Mouse (Mus musculus): ENCODE results near the gene Crip3. TPM values are rescaled to one million over a fixed set of nuclear protein-coding genes. Genes with fewer than 3 reads are reported as not detected.

Crip3 gene
- total RNA-seq, 2 experiments from 2014 or later, result 0.33 to 0.66 TPM

GRCm38 (mm10) chr17:46438298-46438873 is 9.7 kb downstream of the Crip3 start, which contains the start of gene Slc22a7:
Gene Slc22a7 (minus strand): TSS chr17:46438457.
- DNase-seq, result no peak
- intact Hi-C loops (cut with DNase I), result no loop called here
- no peak within 1 kb of the TSS for H3K4me3 ChIP-seq

DNA sequence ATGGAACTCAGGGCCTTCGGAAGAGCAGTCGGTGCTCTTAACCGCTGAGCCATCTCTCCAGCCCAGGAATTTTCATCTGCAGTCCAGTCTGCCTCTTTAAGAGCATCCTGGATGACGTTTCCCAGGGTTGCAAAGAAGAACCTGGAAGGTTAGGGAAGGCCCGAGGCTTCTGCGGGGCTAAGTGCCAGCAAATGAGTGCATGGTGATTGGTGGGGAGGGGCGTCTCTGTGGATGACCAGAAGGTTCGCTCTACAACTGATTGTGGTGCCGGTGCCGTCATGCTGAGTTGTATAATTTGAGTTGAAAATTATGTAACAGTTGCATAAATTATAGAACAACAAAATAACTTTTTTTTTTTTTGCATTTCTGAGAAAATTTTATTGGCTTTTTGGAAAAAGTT is 10.4 kb downstream of the Crip3 start:
- intact Hi-C loops (cut with DNase I), result no loop called here
- no peak for TF ChIP-seq CTCF (IDR thresholded peaks at IDR 0.05)
- no peak overlapping the region for H3K4me3 ChIP-seq
- H3K27ac ChIP-seq, result no peak overlapping the region
- DNase-seq, result no peak

More at GRCm38 (mm10) chr17:46438298-46438873, 9.7 kb downstream of the Crip3 start, which contains the start of gene Slc22a7:
- no peak for TF ChIP-seq CTCF (IDR thresholded peaks at IDR 0.05)
- H3K27ac ChIP-seq, result no peak within 1 kb of the TSS

- TF ChIP-seq CTCF (IDR thresholded peaks at IDR 0.05), result no peak
- intact Hi-C loops (cut with DNase I), result no loop called here
Observed at GRCm38 (mm10) chr17:46444839-46445579, 16.3 kb downstream of the Crip3 start.

DNA sequence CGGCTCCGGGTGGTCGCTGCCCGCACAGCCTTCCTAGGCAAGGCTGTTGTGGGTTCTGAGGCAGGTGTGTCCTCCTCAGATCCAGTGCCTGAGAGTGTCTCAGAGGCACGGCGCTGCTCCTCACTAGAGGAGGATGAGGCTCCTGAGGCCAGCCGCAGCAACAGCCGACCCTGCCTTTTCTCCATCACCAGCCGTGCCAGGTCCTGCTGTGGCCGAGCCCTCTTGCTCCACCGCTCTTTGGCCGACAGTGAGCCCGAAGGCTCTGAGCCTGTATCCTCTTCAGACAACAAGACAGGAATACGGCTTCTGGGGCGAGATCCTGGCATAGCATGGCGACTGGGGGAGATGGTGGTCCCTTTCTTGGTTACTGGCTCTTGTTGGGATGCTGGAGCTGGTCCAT is 17.5 kb downstream of the Crip3 start:
- no peak overlapping the region for H3K27ac ChIP-seq
- intact Hi-C loops (cut with DNase I), result no loop called here
- H3K4me3 ChIP-seq, result no peak overlapping the region
- DNase-seq, result no peak
- TF ChIP-seq CTCF (IDR thresholded peaks at IDR 0.05), result no peak

More at GRCm38 (mm10) chr17:46444839-46445579, 16.3 kb downstream of the Crip3 start:
- DNase-seq, result no peak
- H3K4me3 ChIP-seq, result peak overlapping the region; percentile 55
- H3K27ac ChIP-seq, result no peak overlapping the region

DNA sequence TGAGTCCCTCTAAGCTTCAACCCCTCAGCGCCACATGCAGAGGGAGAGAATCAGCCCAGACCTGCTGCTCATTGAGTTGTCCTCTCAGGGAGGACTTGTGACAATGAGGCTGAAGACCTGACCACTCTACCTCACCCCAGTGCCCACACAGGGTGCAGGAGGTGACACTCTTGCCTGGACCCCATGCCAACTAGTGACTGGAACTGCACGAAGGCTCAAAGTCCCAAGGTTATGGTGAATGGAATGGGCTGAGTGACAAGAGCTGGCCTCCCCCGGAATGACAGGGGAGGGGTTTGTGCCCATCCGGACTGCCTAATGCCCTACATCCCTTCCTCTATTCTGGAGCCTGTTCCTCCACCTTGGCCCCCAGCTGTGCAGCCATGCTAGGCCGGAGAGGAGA is 24.0 kb downstream of the Crip3 start:
- no peak for DNase-seq
- Histone ChIP-seq H3K4me3 (no peak overlapping the region), H3K27ac (no peak overlapping the region)
- TF ChIP-seq CTCF (IDR thresholded peaks at IDR 0.05), result no peak
- intact Hi-C loops (cut with DNase I), result no loop called here

GRCm38 (mm10) chr17:46453302-46453948 is 24.7 kb downstream of the Crip3 start:
- DNase-seq, result no peak
- no peak overlapping the region for H3K27ac ChIP-seq
- H3K4me3 ChIP-seq, result no peak overlapping the region
- TF ChIP-seq CTCF (IDR thresholded peaks at IDR 0.05), result no peak
- intact Hi-C loops (cut with DNase I), result no loop called here

DNA sequence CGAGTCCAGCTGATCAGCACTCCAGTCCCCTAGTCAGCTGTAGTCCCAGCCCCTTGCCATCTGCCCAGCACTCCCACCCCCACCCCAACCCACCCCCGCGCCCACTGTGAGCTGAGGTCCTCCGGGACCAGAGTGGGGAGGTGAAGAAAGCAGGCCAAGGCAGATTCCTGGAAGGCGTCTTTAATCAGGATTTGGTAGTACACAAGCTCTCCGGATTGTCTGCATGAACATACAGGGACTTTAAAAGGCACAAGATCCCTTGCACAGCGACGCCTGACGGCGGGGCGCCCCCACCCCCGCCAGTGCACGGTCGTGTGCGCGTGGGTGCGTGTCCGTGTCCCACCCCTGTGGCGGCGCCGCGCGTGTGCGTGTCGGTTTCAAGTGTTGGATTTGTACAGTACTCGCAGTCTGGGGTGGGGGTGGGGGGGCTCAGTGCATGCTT is 25.3 kb downstream of the Crip3 start:
- TF ChIP-seq CTCF (IDR thresholded peaks at IDR 0.05), result peak; percentile 14; the same call in 1 of the 2 replicates
- no peak overlapping the region for H3K27ac ChIP-seq
- intact Hi-C loops (cut with DNase I), result no loop called here
- H3K4me3 ChIP-seq, result peak overlapping the region; percentile 66
- DNase-seq, result no peak

DNA sequence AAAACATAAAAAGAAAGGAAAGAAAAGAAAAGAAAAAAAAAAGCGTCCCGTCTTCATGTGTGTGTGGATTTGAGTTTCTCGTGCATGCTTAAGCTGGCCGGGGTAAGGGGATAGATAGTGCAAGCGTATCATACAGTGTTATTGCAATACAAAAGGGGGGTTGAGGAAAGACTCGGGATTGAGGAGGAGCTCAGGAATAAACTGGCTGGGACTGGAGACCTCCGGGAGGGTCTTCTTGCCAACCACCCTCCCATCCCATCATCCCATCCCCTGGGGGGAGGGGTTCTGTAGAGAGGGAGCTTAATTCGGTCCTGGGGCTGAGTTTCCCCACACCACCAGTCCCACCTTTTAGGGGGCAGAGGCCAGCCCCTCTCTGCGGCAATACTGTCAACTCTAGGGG is 25.8 kb downstream of the Crip3 start:
- H3K4me3 ChIP-seq, result peak overlapping the region; percentile 66
- H3K27ac ChIP-seq, result no peak overlapping the region
- no peak for TF ChIP-seq CTCF (IDR thresholded peaks at IDR 0.05)
- intact Hi-C loops (cut with DNase I), result no loop called here
- DNase-seq, result no peak

DNA sequence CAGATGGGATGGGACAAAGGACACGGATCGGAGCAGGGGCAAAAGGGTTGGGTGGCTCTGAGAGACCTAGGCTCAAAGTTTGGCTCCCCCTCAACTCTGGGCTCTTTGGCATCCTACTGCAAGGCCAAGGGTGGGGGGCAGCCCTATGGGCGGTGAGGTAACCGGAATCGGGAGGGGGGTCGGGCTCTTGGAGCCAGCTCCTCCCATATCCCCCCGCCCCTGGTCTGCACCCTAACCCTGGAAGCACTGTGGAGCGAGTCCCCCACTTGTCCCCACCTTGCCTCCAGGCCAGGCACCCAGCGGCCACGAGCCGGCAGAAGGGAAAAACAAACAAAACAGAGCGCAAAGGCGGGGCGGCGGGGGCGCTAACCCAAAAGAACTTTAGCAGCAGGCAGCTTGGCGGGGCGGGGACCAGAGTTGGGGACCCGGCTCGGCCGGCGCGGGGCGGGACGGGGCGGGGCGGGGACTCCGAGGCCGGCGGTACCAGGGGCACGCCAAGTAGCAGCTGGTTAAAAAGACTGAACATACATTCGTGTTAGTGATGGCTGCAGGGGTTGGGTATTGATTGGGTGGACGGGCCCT is 26.5 kb downstream of the Crip3 start:
- intact Hi-C loops (cut with DNase I), result no loop called here
- TF ChIP-seq CTCF (IDR thresholded peaks at IDR 0.05), result no peak
- Histone ChIP-seq H3K27ac (no peak overlapping the region), H3K4me3 (peak overlapping the region; percentile 66)
- DNase-seq, result peak; percentile 48

DNA sequence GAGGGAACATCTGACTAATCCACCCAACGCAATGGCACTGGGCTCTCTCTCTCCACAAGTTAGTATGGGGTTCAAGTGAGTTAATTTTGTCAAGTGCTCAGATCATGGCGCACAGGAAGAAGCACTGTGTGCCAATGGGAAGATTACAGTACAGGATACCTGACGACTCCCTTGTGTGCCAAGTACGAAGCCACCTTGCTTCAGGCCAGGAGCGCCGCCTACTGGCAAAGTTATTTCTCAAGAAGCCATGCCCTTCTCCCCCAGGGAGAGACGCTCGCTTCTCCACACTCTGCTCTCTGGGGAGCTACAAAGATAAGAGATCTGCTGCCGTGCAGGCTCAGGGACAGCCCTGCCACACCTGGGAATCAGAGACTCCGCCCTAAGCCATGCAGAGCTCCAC is 29.1 kb downstream of the Crip3 start:
- intact Hi-C loops (cut with DNase I), result loop anchor here (2.0 kb wide), 1 partner anchor 87 kb away; no protein-coding TSS in a partner anchor
- no peak overlapping the region for H3K27ac ChIP-seq
- peak; percentile 78 for DNase-seq

DNA sequence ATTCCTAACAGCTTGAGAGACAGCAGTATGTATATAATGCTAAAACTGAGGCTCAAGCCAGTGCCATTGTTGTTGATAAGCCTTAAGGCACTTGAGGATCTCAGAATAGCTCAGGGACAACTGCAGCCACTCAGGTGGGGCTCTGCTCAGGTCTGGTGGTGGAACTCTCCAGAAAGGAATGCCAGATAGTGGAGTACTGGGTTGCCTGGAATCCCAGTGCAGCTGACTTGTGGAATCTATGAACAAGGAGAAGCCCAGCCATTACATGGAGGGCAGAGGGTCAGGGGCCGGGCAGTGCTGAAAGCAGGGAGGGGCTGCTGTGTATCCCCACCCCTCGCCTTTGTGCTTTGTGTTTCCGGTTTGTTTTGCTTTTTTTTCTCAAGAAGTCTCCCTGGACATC is 29.7 kb downstream of the Crip3 start:
- H3K4me3 ChIP-seq, result no peak overlapping the region
- H3K27ac ChIP-seq, result no peak overlapping the region
- TF ChIP-seq CTCF (IDR thresholded peaks at IDR 0.05), result no peak
- DNase-seq, result no peak
- intact Hi-C loops (cut with DNase I), result no loop called here

More for the DNA sequence above, 29.1 kb downstream of the Crip3 start:
- H3K4me3 ChIP-seq, result no peak overlapping the region
- TF ChIP-seq CTCF (IDR thresholded peaks at IDR 0.05), result peak; percentile 77

DNA sequence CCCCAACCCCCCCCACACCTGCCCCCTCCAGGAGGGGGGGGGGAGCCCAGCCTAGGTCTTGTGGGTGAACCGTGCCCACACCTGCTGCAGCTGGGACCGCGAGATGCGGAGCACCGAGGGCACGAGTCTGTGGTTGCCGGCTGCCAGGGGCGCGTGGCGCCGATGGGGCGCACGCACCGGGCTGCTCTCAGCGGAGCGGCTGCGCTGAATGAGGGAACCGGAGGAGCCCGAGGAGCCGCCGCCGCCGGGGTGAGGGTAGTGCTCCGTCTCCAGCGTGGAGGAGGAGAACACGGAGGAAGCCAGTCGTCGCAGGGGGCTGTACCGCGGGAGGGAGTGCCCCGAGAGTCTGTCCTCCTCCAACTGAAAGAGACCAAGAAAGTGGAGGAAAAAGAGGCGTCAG is 31.9 kb downstream of the Crip3 start:
- Histone ChIP-seq H3K27ac (no peak overlapping the region), H3K4me3 (peak overlapping the region; percentile 48)
- intact Hi-C loops (cut with DNase I), result no loop called here
- no peak for TF ChIP-seq CTCF (IDR thresholded peaks at IDR 0.05)
- no peak for DNase-seq

DNA sequence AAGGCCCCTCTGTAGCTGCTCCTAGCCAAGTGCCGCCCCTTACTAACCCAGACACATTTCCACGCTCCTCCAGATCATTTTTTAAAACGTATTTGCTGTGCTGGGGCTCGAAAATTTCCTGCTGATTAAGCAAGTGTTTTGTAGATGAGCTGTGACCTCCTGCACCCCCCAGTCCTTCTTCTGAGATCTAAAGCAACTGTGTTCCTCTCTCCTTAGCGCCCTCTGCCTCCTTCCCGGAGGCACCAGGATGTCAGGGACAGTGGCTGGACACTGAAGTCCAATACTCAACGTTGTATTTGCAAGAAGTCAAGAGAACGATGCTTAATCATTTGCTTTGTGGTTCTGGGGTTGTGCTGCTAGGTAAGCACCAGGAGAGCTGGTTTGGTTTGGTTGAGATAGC is 32.6 kb downstream of the Crip3 start:
- Histone ChIP-seq H3K27ac (no peak overlapping the region), H3K4me3 (0 out of 2 replicates have a peak overlapping the region, but pooled peaks have one; percentile 48)
- no peak for DNase-seq
- TF ChIP-seq CTCF (IDR thresholded peaks at IDR 0.05), result peak; percentile 11; the same call in 1 of the 2 replicates
- intact Hi-C loops (cut with DNase I), result no loop called here

Measured in gastrocnemius, adult 2 months (tissue).